9 mouse cellular contexts compared by ENCODE assay signal in the genomic region with DNA sequence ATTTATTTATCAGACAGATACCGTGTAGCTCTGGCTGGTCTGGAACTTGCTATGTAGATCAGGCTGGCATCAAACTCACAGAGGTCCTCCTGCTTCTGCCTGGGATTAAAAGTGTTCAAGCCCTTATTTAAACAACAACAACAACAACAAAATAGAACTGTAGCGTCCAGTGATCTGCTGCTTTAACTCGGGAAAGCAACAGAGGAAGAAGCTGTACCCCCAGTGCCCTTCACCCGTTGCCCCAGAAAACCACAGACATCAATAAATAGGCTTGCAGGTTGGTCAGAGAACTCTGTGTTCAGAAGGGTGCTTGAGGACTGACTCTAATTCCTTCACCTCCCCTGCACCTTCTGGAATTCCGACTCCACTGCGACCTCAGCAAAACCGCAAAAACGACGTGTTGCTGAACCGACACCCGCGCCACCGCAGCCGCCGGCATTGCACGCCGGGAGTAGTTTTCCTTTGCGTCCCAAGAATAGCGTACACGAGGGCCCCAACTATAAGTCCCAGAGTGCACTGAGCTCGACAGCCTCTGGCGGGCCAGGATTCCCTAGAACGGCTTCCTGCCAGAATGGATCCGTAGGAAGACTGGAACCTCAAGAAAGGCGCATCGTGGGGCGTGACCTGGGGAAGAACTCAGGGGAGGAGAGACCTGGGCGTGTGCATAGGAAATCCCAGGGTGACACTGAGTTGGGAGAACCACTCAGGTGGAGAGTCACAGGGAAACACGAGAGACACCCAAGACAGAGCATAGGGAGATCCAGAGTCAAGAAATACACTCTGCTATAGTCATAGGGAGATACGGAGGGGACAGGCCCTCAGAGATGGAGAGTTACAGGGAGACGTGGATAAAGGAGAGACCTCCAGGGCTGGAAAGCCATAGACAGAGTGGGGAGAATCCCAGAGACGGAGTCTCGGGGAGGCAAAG. TPM values are rescaled to one million over a fixed set of nuclear protein-coding genes. Genes with fewer than 3 reads are reported as not detected.
DNase-seq lines count a peak whose midpoint lies in the region; ATAC-seq lines count a peak whose summit lies in the region.
"Had no signal": no experiment of that assay in that cellular context is flagged by ENCODE, and none has a peak within 500 bp of the region (broad histone marks: within the 10 kb centered on the region; RNA-seq: fewer than 3 reads in every experiment).

No protein-coding gene starts in this region.

- WGBS in forebrain, embryonic 10.5 days: 8% methylated on average over 33 of the region's 33 CpGs
- WGBS in hindbrain, embryonic 12.5 days: 9% methylated on average over 33 of the region's 33 CpGs
- WGBS in liver, embryonic 15.5 days (ENCODE audit: insufficient replicate concordance): 4% methylated on average over 33 of the region's 33 CpGs

- H3K27me3 ChIP-seq in forebrain, embryonic 10.5 days (ENCODE audit: poor library complexity, severe bottlenecking): peaks cover 69% of the 10 kb centered on the region
- peaks cover 63% of the 10 kb centered on the region for H3K27me3 ChIP-seq in hindbrain, embryonic 12.5 days
- peaks cover 61% of the 10 kb centered on the region for H3K27me3 ChIP-seq in liver, embryonic 15.5 days

- H3K4me2 ChIP-seq in hindbrain, embryonic 12.5 days (replicated peaks): peak overlapping the region; percentile 80
- peak overlapping the region; percentile 59 for H3K4me2 ChIP-seq in liver, embryonic 15.5 days

- H3K4me1 ChIP-seq in forebrain, embryonic 10.5 days: peaks cover 38% of the 10 kb centered on the region
- peaks cover 34% of the 10 kb centered on the region for H3K4me1 ChIP-seq in hindbrain, embryonic 12.5 days
- H3K4me1 ChIP-seq in liver, embryonic 15.5 days (replicated peaks): peaks cover 23% of the 10 kb centered on the region

- H3K9me3 ChIP-seq in forebrain, embryonic 10.5 days: no peaks in the 10 kb centered on the region
- H3K9me3 ChIP-seq in hindbrain, embryonic 12.5 days (replicated peaks): no peaks in the 10 kb centered on the region
- H3K9me3 ChIP-seq in liver, embryonic 15.5 days (replicated peaks): no peaks in the 10 kb centered on the region

- intact Hi-C loops in gastrocnemius, postnatal 36 days (cut with DNase I): loop anchor here (2.0 kb wide), 1 partner anchor 79 kb away; no protein-coding TSS in a partner anchor

- H3K4me3 ChIP-seq in forebrain, embryonic 10.5 days: peak overlapping the region; percentile 59
- H3K4me3 ChIP-seq in hindbrain, embryonic 12.5 days: peak overlapping the region; percentile 40
- peak overlapping the region; percentile 21; the same call in 1 of the 2 replicates for H3K4me3 ChIP-seq in liver, embryonic 15.5 days (replicated peaks)

- DNase-seq in gastrocnemius, postnatal 10 days: peak; percentile 30
- DNase-seq in gastrocnemius, postnatal 36 days: no peak
- peak; percentile 68 for DNase-seq in ZHBTc4 (ENCODE audit: low read depth, low spot score)
- peak; percentile 32 for DNase-seq in forebrain, embryonic 10.5 days (ENCODE audit: extremely low spot score, low spot score)
- DNase-seq in retina, postnatal 1 day: peak; percentile 64
- no peak for DNase-seq in T-cell, adult 2 months (ENCODE audit: low spot score)

- peaks cover 15% of the 10 kb centered on the region for H3K36me3 ChIP-seq in forebrain, embryonic 10.5 days (replicated peaks)
- peaks cover 19% of the 10 kb centered on the region for H3K36me3 ChIP-seq in hindbrain, embryonic 12.5 days
- H3K36me3 ChIP-seq in liver, embryonic 15.5 days (replicated peaks): peaks cover 17% of the 10 kb centered on the region

- H3K27ac ChIP-seq in forebrain, embryonic 10.5 days: 0 out of 2 replicates have a peak overlapping the region, but pooled peaks have one; percentile 44
- H3K27ac ChIP-seq in hindbrain, embryonic 12.5 days: no peak overlapping the region
- no peak overlapping the region for H3K27ac ChIP-seq in liver, embryonic 15.5 days (replicated peaks)

- peak; percentile 14 for ATAC-seq in hindbrain, embryonic 12.5 days (ENCODE audit: low FRiP score)
- no peak for ATAC-seq in liver, embryonic 15.5 days (ENCODE audit: insufficient read depth)

- no peak overlapping the region for H3K9ac ChIP-seq in hindbrain, embryonic 12.5 days
- no peak overlapping the region for H3K9ac ChIP-seq in liver, embryonic 15.5 days

RNA-seq across cellular contexts. Expression of a gene that starts 12.9 kb away (rescaled TPM):
- 1 to 10 TPM; 2.2 to 4.5 TPM for total RNA-seq in gastrocnemius, postnatal 10 days (2021)
- 1 to 10 TPM in 1 of 2 experiments, under 1 TPM in 1; 0.99 to 1.2 TPM for total RNA-seq in gastrocnemius, postnatal 36 days (2021)
- polyA plus RNA-seq in forebrain, embryonic 10.5 days (2016; fragmentation: Nextera tagmentation; extraction: Ambion mirVana): 0.71 and 1.2 TPM in 2 replicates
- polyA plus RNA-seq in hindbrain, embryonic 12.5 days (2016; fragmentation: Nextera tagmentation; extraction: Ambion mirVana): 0.35 and 0.39 TPM in 2 replicates
- 0.05 TPM in 1 of 2 replicates, not detected in the other for polyA plus RNA-seq in liver, embryonic 15.5 days (2015; fragmentation: Nextera tagmentation; extraction: Ambion mirVana)

RNA-seq across cellular contexts. Expression of a gene that starts 13.0 kb away (rescaled TPM):
- 100 to 1,000 TPM in 1 of 2 experiments, 10 to 100 TPM in 1; 71.6 to 100 TPM for total RNA-seq in gastrocnemius, postnatal 10 days (2021)
- 10 to 100 TPM; 26.8 to 30.9 TPM for total RNA-seq in gastrocnemius, postnatal 36 days (2021)
- polyA plus RNA-seq in forebrain, embryonic 10.5 days (2016; fragmentation: Nextera tagmentation; extraction: Ambion mirVana): 20.9 and 25.0 TPM in 2 replicates
- polyA plus RNA-seq in hindbrain, embryonic 12.5 days (2016; fragmentation: Nextera tagmentation; extraction: Ambion mirVana): 36.1 and 41.7 TPM in 2 replicates
- polyA plus RNA-seq in liver, embryonic 15.5 days (2015; fragmentation: Nextera tagmentation; extraction: Ambion mirVana): 31.5 and 41.0 TPM in 2 replicates

RNA-seq across cellular contexts. Expression of a gene that starts 30.9 kb away (rescaled TPM):
- 10 to 100 TPM in 1 of 2 experiments, 1 to 10 TPM in 1; 9.7 to 10.2 TPM for total RNA-seq in gastrocnemius, postnatal 10 days (2021)
- total RNA-seq in gastrocnemius, postnatal 36 days (2021): 1 to 10 TPM; 9.0 to 9.7 TPM
- 1.7 and 2.2 TPM in 2 replicates for polyA plus RNA-seq in forebrain, embryonic 10.5 days (2016; fragmentation: Nextera tagmentation; extraction: Ambion mirVana)
- polyA plus RNA-seq in hindbrain, embryonic 12.5 days (2016; fragmentation: Nextera tagmentation; extraction: Ambion mirVana): 3.7 and 4.6 TPM in 2 replicates
- 0.03 TPM in 1 of 2 replicates, not detected in the other for polyA plus RNA-seq in liver, embryonic 15.5 days (2015; fragmentation: Nextera tagmentation; extraction: Ambion mirVana)

RNA-seq across cellular contexts. Expression of a gene that starts 52.4 kb away (rescaled TPM):
- total RNA-seq in gastrocnemius, postnatal 10 days (2021): under 1 TPM in 1 of 2 experiments, not detected in 1; 0.09 TPM
- total RNA-seq in gastrocnemius, postnatal 36 days (2021): not detected
- polyA plus RNA-seq in forebrain, embryonic 10.5 days (2016; fragmentation: Nextera tagmentation; extraction: Ambion mirVana): not detected in 2 replicates
- not detected in 2 replicates for polyA plus RNA-seq in hindbrain, embryonic 12.5 days (2016; fragmentation: Nextera tagmentation; extraction: Ambion mirVana)
- 0.33 and 0.35 TPM in 2 replicates for polyA plus RNA-seq in liver, embryonic 15.5 days (2015; fragmentation: Nextera tagmentation; extraction: Ambion mirVana)
- total RNA-seq: CH12.LX had no signal

Comparison
In these comparisons a context has a peak if more than half of its experiments do, and no peak if none do; other contexts are left out.
1. DNase-seq: peak in gastrocnemius, postnatal 10 days (single experiment), ZHBTc4 (single experiment), forebrain, embryonic 10.5 days (single experiment) and retina, postnatal 1 day (single experiment); none in gastrocnemius, postnatal 36 days (0 of 2) and T-cell, adult 2 months (single experiment).
2. Peak in every context shown above with its lines, with median percentiles within 50 percentile points of each other: H3K4me3 ChIP-seq.